Mouse (Mus musculus) liver, embryonic 16.5 days (tissue): ENCODE measurements around the gene Arsj. TPM values are rescaled to one million over a fixed set of nuclear protein-coding genes. Genes with fewer than 3 reads are reported as not detected.

Experiments
- ATAC-seq: fragments of 200-750 bp; cut with Nextera tagmentation; 2 replicates; pipeline ENCODE4 v1.8.0; 2017; ENCODE audit warnings: low read depth, mild to moderate bottlenecking, moderate number of reproducible peaks, moderate library complexity
- H3K27ac ChIP-seq: fragments of 300-500 bp; sonication (generic); 2 replicates; pipeline ENCODE4 v1.5.1; 2014; ENCODE audit warnings: mild to moderate bottlenecking, low read length
- H3K27me3 ChIP-seq: fragments of 300-500 bp; sonication (generic); 2 replicates; pipeline ENCODE4 v1.6.1; 2014; ENCODE audit warnings: low read depth, low read length, mixed read lengths; ENCODE audit not compliant: control insufficient read depth, insufficient read depth
- H3K36me3 ChIP-seq: fragments of 300-500 bp; sonication (generic); 2 replicates; pipeline ENCODE4 v1.6.1; 2014; ENCODE audit warnings: mild to moderate bottlenecking; ENCODE audit not compliant: control insufficient read depth, insufficient read depth
- H3K4me1 ChIP-seq: fragments of 300-500 bp; sonication (generic); 2 replicates; pipeline ENCODE4 v1.6.1; 2014; ENCODE audit warnings: low read depth, low read length, mixed read lengths; ENCODE audit not compliant: control insufficient read depth
- H3K4me2 ChIP-seq: fragments of 300-500 bp; sonication (generic); 2 replicates; pipeline ENCODE4 v1.6.1; 2014; ENCODE audit warnings: low read depth, low read length, mixed read lengths
- H3K4me3 ChIP-seq: fragments of 300-500 bp; sonication (generic); 2 replicates; pipeline ENCODE4 v1.5.1; 2014; ENCODE audit warnings: low read depth, mild to moderate bottlenecking, low read length
- H3K9ac ChIP-seq: fragments of 300-500 bp; sonication (generic); 2 replicates; pipeline ENCODE4 v1.6.1; 2014; ENCODE audit warnings: low read depth, low read length
- H3K9me3 ChIP-seq: fragments of 300-500 bp; sonication (generic); replicated peaks from 2 replicates; pipeline ENCODE4 v1.6.1; 2016; ENCODE audit warnings: low read length; ENCODE audit not compliant: control insufficient read depth
- WGBS: fragments of 180-500 bp; shearing (Covaris S2); extraction: QIAGEN DNeasy Blood & Tissue Kit; methylation state at CpG from one replicate; pipeline ENCODE4 v1.1.7; 2014; ENCODE audit not compliant: insufficient replicate concordance; 5-methylcytosine and 5-hydroxymethylcytosine counted together
- polyA plus RNA-seq: library from polyadenylated mRNA; unstranded; fragments of >200 nt; fragmentation: Nextera tagmentation; extraction: Ambion mirVana; gene quantifications from 2 replicates; pipeline ENCODE4 v1.2.1, GENCODE M21; 2015

Gene Arsj
- polyA plus RNA-seq, 1 experiment from 2014 or later, result not detected

- Histone ChIP-seq H3K9ac (no peak overlapping the region), H3K27ac (no peak overlapping the region), H3K4me1 (no peaks in the 10 kb centered on the region), H3K36me3 (no peaks in the 10 kb centered on the region), H3K27me3 (no peaks in the 10 kb centered on the region; the same call in 1 of the 2 replicates), H3K4me2 (no peak overlapping the region), H3K9me3 (no peaks in the 10 kb centered on the region), H3K4me3 (no peak overlapping the region)
- no peak for ATAC-seq
- WGBS, result 77% methylated on average over 11 of the region's 11 CpGs
Measured at GRCm38 (mm10) chr3:126362931-126363525, 456 bp upstream of the Arsj start.

- Histone ChIP-seq H3K27me3 (no peaks in the 10 kb centered on the region; the same call in 1 of the 2 replicates), H3K4me3 (no peak overlapping the region), H3K9me3 (no peaks in the 10 kb centered on the region), H3K4me1 (no peaks in the 10 kb centered on the region), H3K4me2 (no peak overlapping the region), H3K27ac (no peak overlapping the region), H3K36me3 (no peaks in the 10 kb centered on the region), H3K9ac (no peak overlapping the region)
- WGBS, result 75% methylated on average over 7 of the region's 7 CpGs
- no peak for ATAC-seq
Measured at GRCm38 (mm10) chr3:126364555-126364954, 1.1 kb downstream of the Arsj start.

- ATAC-seq, result no peak
- no peak overlapping the region for H3K27ac ChIP-seq
Measured at GRCm38 (mm10) chr3:126370571-126370970, 7.1 kb downstream of the Arsj start.

GRCm38 (mm10) chr3:126372815-126373545 lies 9.5 kb downstream of the Arsj start:
- Histone ChIP-seq H3K4me2 (no peak overlapping the region), H3K9me3 (no peaks in the 10 kb centered on the region), H3K4me1 (no peaks in the 10 kb centered on the region), H3K36me3 (no peaks in the 10 kb centered on the region), H3K27me3 (no peaks in the 10 kb centered on the region), H3K27ac (no peak overlapping the region), H3K9ac (no peak overlapping the region), H3K4me3 (no peak overlapping the region)
- WGBS, result 50% methylated on average over 9 of the region's 9 CpGs
- no peak for ATAC-seq

More at GRCm38 (mm10) chr3:126370571-126370970, 7.1 kb downstream of the Arsj start:
- Histone ChIP-seq H3K9ac (no peak overlapping the region), H3K9me3 (no peaks in the 10 kb centered on the region), H3K4me1 (no peaks in the 10 kb centered on the region), H3K27me3 (no peaks in the 10 kb centered on the region), H3K36me3 (no peaks in the 10 kb centered on the region), H3K4me3 (no peak overlapping the region), H3K4me2 (no peak overlapping the region)

GRCm38 (mm10) chr3:126373721-126374120 lies 10.2 kb downstream of the Arsj start:
- H3K9me3 ChIP-seq, result no peaks in the 10 kb centered on the region
- H3K36me3 ChIP-seq, result no peaks in the 10 kb centered on the region
- no peaks in the 10 kb centered on the region for H3K27me3 ChIP-seq
- ATAC-seq, result no peak
- H3K9ac ChIP-seq, result no peak overlapping the region
- no peak overlapping the region for H3K27ac ChIP-seq
- H3K4me2 ChIP-seq, result no peak overlapping the region
- H3K4me1 ChIP-seq, result no peaks in the 10 kb centered on the region
- no peak overlapping the region for H3K4me3 ChIP-seq
- 14% methylated on average over 1 of the region's 1 CpGs for WGBS

GRCm38 (mm10) chr3:126379252-126379651 lies 15.8 kb downstream of the Arsj start:
- no peaks in the 10 kb centered on the region for H3K9me3 ChIP-seq

GRCm38 (mm10) chr3:126379702-126380101 lies 16.2 kb downstream of the Arsj start:
- Histone ChIP-seq H3K4me1 (no peaks in the 10 kb centered on the region), H3K4me3 (no peak overlapping the region), H3K9ac (no peak overlapping the region), H3K4me2 (no peak overlapping the region), H3K9me3 (no peaks in the 10 kb centered on the region), H3K27me3 (no peaks in the 10 kb centered on the region), H3K36me3 (no peaks in the 10 kb centered on the region), H3K27ac (no peak overlapping the region)
- 38% methylated on average over 2 of the region's 2 CpGs for WGBS
- no peak for ATAC-seq

More at GRCm38 (mm10) chr3:126379252-126379651, 15.8 kb downstream of the Arsj start:
- Histone ChIP-seq H3K4me1 (no peaks in the 10 kb centered on the region), H3K27ac (no peak overlapping the region), H3K4me2 (no peak overlapping the region), H3K9ac (no peak overlapping the region), H3K27me3 (no peaks in the 10 kb centered on the region), H3K36me3 (no peaks in the 10 kb centered on the region), H3K4me3 (no peak overlapping the region)
- WGBS, result 60% methylated on average over 6 of the region's 6 CpGs
- ATAC-seq, result no peak

- no peak for ATAC-seq
- 79% methylated on average over 6 of the region's 6 CpGs for whole genome bisulfite sequencing
- no peaks in the 10 kb centered on the region for H3K27me3 ChIP-seq
- no peaks in the 10 kb centered on the region for H3K36me3 ChIP-seq
- no peak overlapping the region for H3K4me2 ChIP-seq
- no peaks in the 10 kb centered on the region for H3K9me3 ChIP-seq
- no peak overlapping the region for H3K27ac ChIP-seq
- no peak overlapping the region for H3K9ac ChIP-seq
- H3K4me3 ChIP-seq, result no peak overlapping the region
- no peaks in the 10 kb centered on the region for H3K4me1 ChIP-seq
Measured at GRCm38 (mm10) chr3:126383276-126383675, 19.8 kb downstream of the Arsj start.

GRCm38 (mm10) chr3:126384657-126385438 lies 21.4 kb downstream of the Arsj start:
- Histone ChIP-seq H3K27ac (no peak overlapping the region), H3K4me2 (no peak overlapping the region), H3K27me3 (no peaks in the 10 kb centered on the region), H3K9ac (no peak overlapping the region), H3K36me3 (no peaks in the 10 kb centered on the region), H3K9me3 (no peaks in the 10 kb centered on the region), H3K4me1 (no peaks in the 10 kb centered on the region), H3K4me3 (no peak overlapping the region)
- 52% methylated on average over 14 of the region's 14 CpGs for WGBS
- ATAC-seq, result no peak
